Mouse (Mus musculus) CH12.LX (cell line): ENCODE measurements at regions not wholly inside any gene's neighbourhood (a gene's known extent, or its start where the extent isn't known, plus 50 kb on each side); places are given as distances from the start of the nearest gene placed in this dataset.

ENCODE experiments used
- DNase-seq: peaks from one replicate; pipeline ENCODE4 v3.0.0-alpha.2; 2013; ENCODE audit errors: extremely low read depth
- H3K27ac ChIP-seq: 2 replicates; pipeline ENCODE4 v1.5.1; 2012; ENCODE audit warnings: low read depth, mild to moderate bottlenecking, control low read depth, moderate library complexity; ENCODE audit not compliant: insufficient read depth
- H3K27me3 ChIP-seq: replicated peaks from 2 replicates; pipeline ENCODE3; 2012; ENCODE audit warnings: inconsistent platforms
- H3K36me3 ChIP-seq, 2 experiments: replicated peaks in 1 of 2; 2 replicates each; pipeline versions ENCODE3 to v1.6.1; 2012; ENCODE audit warnings: inconsistent platforms in 1 of 2, low read length in 1 of 2, mild to moderate bottlenecking in 1 of 2, mixed read lengths in 1 of 2, moderate library complexity in 1 of 2; ENCODE audit not compliant: control insufficient read depth in 1 of 2, insufficient read depth in 1 of 2
- H3K4me1 ChIP-seq, 2 experiments: 2 replicates each; pipeline ENCODE4 v1.6.1; 2012; ENCODE audit warnings: inconsistent platforms in 1 of 2, moderate library complexity in 1 of 2; ENCODE audit not compliant: insufficient read depth in 2 of 2, control insufficient read depth in 1 of 2
- H3K4me2 ChIP-seq: 2 replicates; pipeline ENCODE4 v1.6.1; 2012; ENCODE audit warnings: low read depth, mild to moderate bottlenecking, control low read depth; ENCODE audit not compliant: poor library complexity, insufficient read depth, severe bottlenecking
- H3K4me3 ChIP-seq, 3 experiments: fragments of 150-350 bp in 1 of 3; sonication (generic) in 1 of 3; replicated peaks in 1 of 3; 2 replicates each; pipeline versions ENCODE3 to v1.5.1; 2011 to 2012; ENCODE audit warnings: low read depth in 2 of 3, low read length in 2 of 3, mild to moderate bottlenecking in 2 of 3, moderate library complexity in 2 of 3, control low read depth in 1 of 3, improper control_type of control experiment in 1 of 3, inconsistent platforms in 1 of 3, mixed read lengths in 1 of 3; ENCODE audit not compliant: poor library complexity in 1 of 3
- H3K79me2 ChIP-seq: replicated peaks from 2 replicates; pipeline ENCODE4 v1.6.1; 2012; ENCODE audit warnings: mild to moderate bottlenecking, moderate library complexity; ENCODE audit not compliant: control insufficient read depth, poor library complexity, insufficient read depth, severe bottlenecking; ENCODE audit errors: extremely low read depth
- H3K9ac ChIP-seq: 2 replicates; pipeline ENCODE4 v1.6.1; 2012; ENCODE audit warnings: low read depth, mild to moderate bottlenecking, control low read depth, moderate library complexity; ENCODE audit not compliant: insufficient read depth
- H3K9me3 ChIP-seq: replicated peaks from 2 replicates; pipeline ENCODE3; 2012; ENCODE audit warnings: low read length, inconsistent platforms, mixed read lengths
- BHLHE40 ChIP-seq: IDR thresholded peaks from 2 replicates; pipeline ENCODE4 v1.6.1; 2011; ENCODE audit warnings: mild to moderate bottlenecking, low read depth, low read length, improper control_type of control experiment
- CTCF ChIP-seq, 2 experiments: IDR thresholded peaks in 1 of 2; conservative IDR thresholded peaks in 1 of 2; 2 replicates each; pipeline ENCODE4 v1.5.1; 2011 to 2012; ENCODE audit warnings: low read depth in 2 of 2, low read length in 2 of 2, improper control_type of control experiment in 1 of 2, inconsistent platforms in 1 of 2, mild to moderate bottlenecking in 1 of 2, moderate library complexity in 1 of 2
- E2F4 ChIP-seq: IDR thresholded peaks from 2 replicates; pipeline ENCODE4 v1.6.1; 2011; ENCODE audit warnings: low read depth, low read length, improper control_type of control experiment; ENCODE audit not compliant: insufficient replicate concordance
- ELF1 ChIP-seq: IDR thresholded peaks from 2 replicates; pipeline ENCODE4 v1.6.1; 2014; ENCODE audit warnings: low read depth, mild to moderate bottlenecking, inconsistent platforms, low read length, improper control_type of control experiment
- GABPA ChIP-seq: IDR thresholded peaks from 2 replicates; pipeline ENCODE4 v1.6.1; 2012; ENCODE audit warnings: low read depth, low read length, improper control_type of control experiment, inconsistent platforms; ENCODE audit not compliant: insufficient replicate concordance
- JUND ChIP-seq: conservative IDR thresholded peaks from 2 replicates; pipeline ENCODE4 v1.6.1; 2011; ENCODE audit warnings: low read depth, low read length, improper control_type of control experiment
- MAX ChIP-seq: IDR thresholded peaks from 2 replicates; pipeline ENCODE4 v1.6.1; 2011; ENCODE audit warnings: low read length, improper control_type of control experiment
- MAZ ChIP-seq: IDR thresholded peaks from 2 replicates; pipeline ENCODE4 v1.6.1; 2012; ENCODE audit warnings: low read depth, mild to moderate bottlenecking, inconsistent platforms, low read length, improper control_type of control experiment, moderate library complexity
- MXI1 ChIP-seq: IDR thresholded peaks from 2 replicates; pipeline ENCODE4 v1.6.1; 2011; ENCODE audit warnings: mild to moderate bottlenecking, low read depth, low read length, improper control_type of control experiment
- NRF1 ChIP-seq: IDR thresholded peaks from 2 replicates; pipeline ENCODE4 v1.6.1; 2014; ENCODE audit warnings: low read depth, mild to moderate bottlenecking, inconsistent platforms, low read length, improper control_type of control experiment, moderate library complexity
- POLR2A ChIP-seq: IDR thresholded peaks from 2 replicates; pipeline ENCODE4 v1.6.1; 2011; ENCODE audit warnings: low read depth, mild to moderate bottlenecking, improper control_type of control experiment, low read length
- RCOR1 ChIP-seq: conservative IDR thresholded peaks from 2 replicates; pipeline ENCODE4 v1.6.1; 2012; ENCODE audit warnings: low read depth, mild to moderate bottlenecking, inconsistent platforms, low read length, improper control_type of control experiment
- SMC3 ChIP-seq: IDR thresholded peaks from 2 replicates; pipeline ENCODE4 v1.6.1; 2011; ENCODE audit warnings: low read depth, low read length, improper control_type of control experiment
- TBP ChIP-seq: conservative IDR thresholded peaks from 2 replicates; pipeline ENCODE4 v1.6.1; 2011; ENCODE audit warnings: low read depth, low read length, improper control_type of control experiment
- UBTF ChIP-seq: IDR thresholded peaks from 2 replicates; pipeline ENCODE4 v1.6.1; 2012; ENCODE audit warnings: low read depth, mild to moderate bottlenecking, inconsistent platforms, low read length, improper control_type of control experiment, moderate library complexity
- USF2 ChIP-seq: conservative IDR thresholded peaks from 2 replicates; pipeline ENCODE4 v1.6.1; 2011; ENCODE audit warnings: low read depth, low read length, improper control_type of control experiment
- ZC3H11A ChIP-seq: IDR thresholded peaks from 2 replicates; pipeline ENCODE4 v1.6.1; 2012; ENCODE audit warnings: low read depth, mild to moderate bottlenecking, inconsistent platforms, low read length, improper control_type of control experiment
- ZKSCAN1 ChIP-seq: IDR thresholded peaks from 2 replicates; pipeline ENCODE4 v1.6.1; 2012; ENCODE audit warnings: low read depth, inconsistent platforms, low read length, improper control_type of control experiment, borderline replicate concordance
- ZMIZ1 ChIP-seq: IDR thresholded peaks from 2 replicates; pipeline ENCODE4 v1.6.1; 2012; ENCODE audit warnings: low read depth, mild to moderate bottlenecking, inconsistent platforms, low read length, improper control_type of control experiment
- ZNF384 ChIP-seq: IDR thresholded peaks from 2 replicates; pipeline ENCODE4 v1.6.1; 2012; ENCODE audit warnings: low read depth, low read length, improper control_type of control experiment, inconsistent platforms
- dilution Hi-C: fragments of 300-500 bp; cut with MboI; formaldehyde crosslinking; loops from 2 replicates; pipeline ENCODE4 v1.14.3; 2020; ENCODE audit warnings: low sequenced_read_pairs; ENCODE audit not compliant: extremely low pct_unique_long_range_greater_than_20kb, extremely low pct_ligation_motif_present
- in situ Hi-C: fragments of 300-500 bp; cut with MboI; formaldehyde crosslinking; loops from 3 replicates; pipeline ENCODE4 v1.14.3; 2019; ENCODE audit warnings: low sequenced_read_pairs, low pct_ligation_motif_present, low pct_unique_long_range_greater_than_20kb, mixed read lengths

DNA sequence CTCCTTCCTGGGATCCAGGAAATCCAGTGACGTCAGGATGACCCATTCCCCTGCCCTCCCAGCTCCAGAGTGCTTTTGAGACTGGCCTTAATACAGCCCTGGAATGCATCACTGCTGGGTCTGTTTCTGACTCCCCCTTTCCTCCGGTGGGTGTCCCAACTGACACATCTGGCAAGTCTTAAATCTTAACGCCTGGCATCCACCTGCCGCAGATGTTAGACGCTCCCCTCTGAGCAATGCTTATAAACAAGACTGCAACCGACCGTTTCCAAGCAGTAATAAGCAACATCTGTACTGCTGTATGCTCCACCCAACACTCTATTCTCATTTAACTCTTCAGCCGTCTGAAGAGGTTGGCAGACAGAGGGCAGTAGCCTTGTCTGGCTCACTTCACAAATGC is 161.7 kb upstream of the Prok2 start:
- no peak overlapping the region for H3K9ac ChIP-seq
- dilution Hi-C loops = no loop called here
- in situ Hi-C loops = no loop called here

DNA sequence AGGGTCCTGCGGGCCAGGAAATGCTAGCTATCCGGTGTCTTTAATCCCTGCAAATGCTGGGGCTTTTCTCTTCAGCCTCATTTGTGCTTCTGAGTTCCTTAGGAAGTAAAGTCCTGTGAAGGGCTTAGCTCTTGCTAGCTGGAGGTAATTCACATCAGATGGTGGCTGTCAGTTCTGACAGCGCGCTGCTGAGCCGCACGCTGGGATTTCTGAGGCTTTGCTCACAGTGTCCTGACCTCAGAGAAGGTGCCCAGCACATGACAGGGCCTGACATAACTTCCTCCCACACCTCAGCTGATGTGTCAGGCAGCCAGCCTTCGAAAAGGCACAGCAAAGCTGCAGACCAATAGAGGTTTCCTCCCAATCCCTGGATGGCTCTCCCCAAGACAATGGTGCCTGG is 158.6 kb upstream of the Prok2 start:
- in situ Hi-C loops = no loop called here

More for the DNA sequence above, 161.7 kb upstream of the Prok2 start:
- Histone ChIP-seq H3K4me1 (peaks cover 0 to 46% of the 10 kb centered on the region in 2 experiments; a peak in 2 of 4 replicates), H3K36me3 (no peaks in the 10 kb centered on the region), H3K4me3 (no peak overlapping the region), H3K27ac (no peak overlapping the region), H3K4me2 (no peak overlapping the region), H3K79me2 (no peaks in the 10 kb centered on the region), H3K27me3 (peaks cover 2% of the 10 kb centered on the region), H3K9me3 (peaks cover 6% of the 10 kb centered on the region)
- no peak for TF ChIP-seq MXI1
- TF ChIP-seq CTCF (conservative IDR thresholded peaks at IDR 0.05 in 1 of 2, IDR thresholded peaks at IDR 0.05 in 1 of 2; ENCODE audit: low read depth in 2 of 2, low read length in 2 of 2) = 0 out of 4 replicates have a peak, but pooled peaks of 1 of the 2 experiments have one; percentile 11
- DNase-seq = no peak

DNA sequence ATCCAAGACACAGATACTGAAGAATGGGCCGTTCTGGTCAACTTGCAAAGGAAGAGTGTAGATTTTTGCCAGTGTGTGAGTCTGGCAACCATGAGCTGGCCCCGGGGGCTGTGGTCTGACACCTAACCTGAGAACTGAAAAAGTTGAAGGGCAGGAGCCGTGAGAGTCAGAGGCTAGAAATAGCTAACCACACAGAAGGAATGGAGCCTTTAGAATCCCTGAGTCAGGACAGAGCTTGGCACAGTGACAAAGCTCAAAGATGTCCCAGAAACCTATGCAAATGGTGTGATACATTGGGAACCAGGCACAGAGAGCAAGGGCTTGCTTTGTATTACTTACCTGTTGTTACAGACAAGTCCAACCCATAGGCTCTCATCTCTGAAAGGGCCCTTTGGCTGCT is 157.9 kb upstream of the Prok2 start:
- H3K9me3 ChIP-seq = no peaks in the 10 kb centered on the region
- in situ Hi-C loops = no loop called here
- no peak for DNase-seq
- no peak overlapping the region for H3K9ac ChIP-seq
- no peak overlapping the region for H3K4me2 ChIP-seq
- H3K4me1 ChIP-seq = peaks cover 0 to 23% of the 10 kb centered on the region in 2 experiments; a peak in 2 of 4 replicates
- no peaks in the 10 kb centered on the region for H3K36me3 ChIP-seq
- dilution Hi-C loops = no loop called here
- H3K27me3 ChIP-seq = no peaks in the 10 kb centered on the region
- no peak overlapping the region for H3K27ac ChIP-seq
- TF ChIP-seq JUND = no peak
- no peak overlapping the region for H3K4me3 ChIP-seq
- no peaks in the 10 kb centered on the region for H3K79me2 ChIP-seq

More for the DNA sequence above, 158.6 kb upstream of the Prok2 start:
- Histone ChIP-seq H3K4me2 (no peak overlapping the region), H3K9ac (no peak overlapping the region), H3K27ac (no peak overlapping the region), H3K9me3 (no peaks in the 10 kb centered on the region), H3K4me3 (no peak overlapping the region), H3K36me3 (no peaks in the 10 kb centered on the region), H3K27me3 (peaks cover 2% of the 10 kb centered on the region), H3K79me2 (no peaks in the 10 kb centered on the region), H3K4me1 (peaks cover 0 to 23% of the 10 kb centered on the region in 2 experiments; a peak in 2 of 4 replicates)
- TF ChIP-seq BHLHE40 (peak; percentile 33; the same call in 1 of the 2 replicates), ZNF384 (no peak)
- no peak for DNase-seq
- dilution Hi-C loops = no loop called here

DNA sequence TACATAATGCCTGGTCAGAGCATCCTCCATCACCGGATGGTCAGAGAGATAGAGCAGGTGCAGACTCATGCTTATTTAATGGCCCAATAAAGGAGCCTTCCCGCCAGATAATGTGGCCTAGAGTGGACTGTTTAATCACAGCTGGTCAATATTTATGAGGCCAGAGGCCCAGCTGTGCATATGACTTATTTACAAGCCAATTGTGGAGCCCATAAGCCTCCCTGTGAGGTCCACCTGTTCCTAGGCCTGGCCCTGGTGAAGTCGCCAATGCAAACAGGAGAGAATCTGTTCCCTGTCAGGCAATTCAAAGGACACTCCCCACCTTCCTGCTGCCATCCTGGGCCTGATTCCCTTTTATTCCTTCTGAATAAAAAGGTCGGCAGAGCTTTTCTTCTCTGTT is 155.4 kb upstream of the Prok2 start:
- DNase-seq = no peak
- Histone ChIP-seq H3K79me2 (no peaks in the 10 kb centered on the region), H3K4me2 (no peak overlapping the region), H3K27ac (no peak overlapping the region), H3K36me3 (no peaks in the 10 kb centered on the region), H3K4me3 (no peak overlapping the region), H3K9me3 (no peaks in the 10 kb centered on the region), H3K9ac (no peak overlapping the region), H3K27me3 (no peaks in the 10 kb centered on the region), H3K4me1 (peaks cover 0 to 19% of the 10 kb centered on the region in 2 experiments; a peak in 2 of 4 replicates)
- in situ Hi-C loops (no loop called here), dilution Hi-C loops (no loop called here)
- TF ChIP-seq ZKSCAN1 (no peak), TBP (no peak), SMC3 (no peak), E2F4 (no peak), MAZ (no peak), ZNF384 (no peak), MAX (no peak), ZC3H11A (no peak), UBTF (no peak), ELF1 (no peak), GABPA (no peak), ZMIZ1 (no peak), NRF1 (no peak), RCOR1 (no peak), USF2 (no peak), POLR2A (no peak)
